Mouse (Mus musculus): ENCODE measurements around the gene Gm21292. TPM values are rescaled to one million over a fixed set of nuclear protein-coding genes. Genes with fewer than 3 reads are reported as not detected.
"Not testable (repeated sequence)": the region's sequence is repeated elsewhere in the genome, so short reads cannot be mapped to it uniquely, and the experiment has no call there.

Gene Gm21292
- not detected in 2 replicates for polyA plus RNA-seq (2015; fragmentation: Nextera tagmentation; extraction: Ambion mirVana)

GRCm38 (mm10) chrY:9133824-9134223 lies at the start of gene Gm21292:
Gene Gm21292 (minus strand): TSS chrY:9133924.
- not testable (repeated sequence) for H3K9me3 ChIP-seq; H3K27ac ChIP-seq (replicated peaks); ATAC-seq (ENCODE audit: low read depth); H3K36me3 ChIP-seq; H3K4me2 ChIP-seq; H3K9ac ChIP-seq; H3K4me3 ChIP-seq; H3K4me1 ChIP-seq (replicated peaks); H3K27me3 ChIP-seq
- WGBS = 20% methylated on average over 1 of the region's 2 CpGs

Other genes with a start within 250 kb of the Gm21292 start
- not detected in 2 replicates for gene Gm21721, start 68.3 kb upstream of the Gm21292 start, polyA plus RNA-seq (2015; fragmentation: Nextera tagmentation; extraction: Ambion mirVana)
- gene Gm21812, start 213.3 kb upstream of the Gm21292 start, polyA plus RNA-seq (2015; fragmentation: Nextera tagmentation; extraction: Ambion mirVana) = not detected in 2 replicates

All from neural tube, embryonic 13.5 days (tissue).